Mouse (Mus musculus) Patski (cell line): Measurements from ENCODE around the gene Gm10337. TPM values are rescaled to one million over a fixed set of nuclear protein-coding genes. Genes with fewer than 3 reads are reported as not detected.

Experiments
- ATAC-seq: fragments of 100-300 bp; one replicate; pipeline ENCODE4 v1.8.0; 2021
- CTCF ChIA-PET: fragments of 350-600 bp; sonication (Branson Sonifier 250); formaldehyde crosslinking; loops from one replicate; lab custom pipeline; 2022; ENCODE audit warnings: inconsistent platforms; lab: Charles Lee
- POLR2A ChIA-PET: fragments of 350-600 bp; sonication (Branson Sonifier 250); formaldehyde crosslinking; loops from one replicate; lab custom pipeline; 2022; ENCODE audit warnings: antibody characterized with exemption, inconsistent platforms; lab: Charles Lee
- DNase-seq: peaks from one replicate; pipeline ENCODE4 v3.0.0-alpha.2; 2011; ENCODE audit warnings: low read depth, low spot score
- H3K27me3 ChIP-seq: fragments of 371-371 bp; one replicate; pipeline ENCODE4 v1.5.1; 2021
- CTCF ChIP-seq: fragments of 100-300 bp; IDR thresholded peaks from one replicate; pipeline ENCODE4 v1.5.1; 2021
- in situ Hi-C: fragments of 300-500 bp; cut with MboI; formaldehyde crosslinking; loops from 3 replicates; pipeline ENCODE4 v1.11.1; 2018; ENCODE audit warnings: low pct_unique_long_range_greater_than_20kb, mixed read lengths
- polyA plus RNA-seq: library from polyadenylated mRNA; unstranded; gene quantifications from one replicate; pipeline ENCODE4 v1.2.3, GENCODE M21; 2021

Gm10337 gene
- polyA plus RNA-seq, 1 experiment from 2014 or later: 3.6 TPM

GRCm38 (mm10) chr15:102506464-102506830 lies 2.9 kb downstream of the Gm10337 start:
- POLR2A ChIA-PET: interaction anchor here (0.6 to 0.7 kb wide), 2 partner anchors 40 to 129 kb away, joined by 3 to 8 read pairs; no protein-coding TSS in a partner anchor
- TF ChIP-seq CTCF: no peak

GRCm38 (mm10) chr15:102506864-102507263 lies 3.3 kb downstream of the Gm10337 start:
- in situ Hi-C loops: no loop called here
- H3K27me3 ChIP-seq: no peaks in the 10 kb centered on the region
- ChIA-PET POLR2A (interaction anchor here (0.6 to 2.5 kb wide), 3 partner anchors 10 to 128 kb away, joined by 3 to 8 read pairs (median 6); no protein-coding TSS in a partner anchor), CTCF (interaction anchor here (0.8 to 1.9 kb wide), 2 partner anchors 10 to 18 kb away, joined by 3 to 5 read pairs; partner anchors contain the start of genes Map3k12 and Npff)
- no peak for DNase-seq
- no peak for TF ChIP-seq CTCF
- no peak for ATAC-seq

More at GRCm38 (mm10) chr15:102506464-102506830, 2.9 kb downstream of the Gm10337 start:
- CTCF ChIA-PET: interaction anchor here (1.9 kb wide), 1 partner anchor 19 kb away, joined by 5 read pairs; the partner anchor contains the start of gene Npff
- DNase-seq (no peak), ATAC-seq (no peak)
- no peaks in the 10 kb centered on the region for H3K27me3 ChIP-seq
- in situ Hi-C loops: no loop called here

GRCm38 (mm10) chr15:102507561-102507960 lies 4.0 kb downstream of the Gm10337 start:
- ChIA-PET CTCF (interaction anchor here (0.8 to 1.9 kb wide), 3 partner anchors 9 to 18 kb away, joined by 3 to 5 read pairs (median 3); partner anchors contain the start of genes Map3k12, Npff and Tarbp2), POLR2A (interaction anchor here (1.2 to 2.5 kb wide), 2 partner anchors 11 to 13 kb away, joined by 6 to 8 read pairs; no protein-coding TSS in a partner anchor)
- DNase-seq (no peak), ATAC-seq (no peak)
- in situ Hi-C loops: no loop called here
- no peaks in the 10 kb centered on the region for H3K27me3 ChIP-seq
- TF ChIP-seq CTCF: no peak

GRCm38 (mm10) chr15:102508336-102508735 lies 4.8 kb downstream of the Gm10337 start:
- in situ Hi-C loops: no loop called here
- no peak for TF ChIP-seq CTCF
- no peak for ATAC-seq

GRCm38 (mm10) chr15:102510110-102510509 lies 6.6 kb downstream of the Gm10337 start:
- POLR2A ChIA-PET: interaction anchor here (1.1 to 2.5 kb wide), 3 partner anchors 9 to 10 kb away, joined by 5 to 8 read pairs (median 6); partner anchors contain the start of gene Tarbp2
- TF ChIP-seq CTCF: no peak
- H3K27me3 ChIP-seq: no peaks in the 10 kb centered on the region
- ATAC-seq (peak; percentile 11), DNase-seq (no peak)
- CTCF ChIA-PET: interaction anchor here (1.1 to 1.5 kb wide), 2 partner anchors 14 to 15 kb away, joined by 3 to 6 read pairs; partner anchors contain the start of gene Npff
- in situ Hi-C loops: no loop called here

More at GRCm38 (mm10) chr15:102508336-102508735, 4.8 kb downstream of the Gm10337 start:
- H3K27me3 ChIP-seq: no peaks in the 10 kb centered on the region
- ChIA-PET CTCF (interaction anchor here (1.2 to 1.4 kb wide), 2 partner anchors 10 to 14 kb away, joined by 3 read pairs; partner anchors contain the start of gene Tarbp2), POLR2A (interaction anchor here (0.6 to 2.5 kb wide), 3 partner anchors 9 to 12 kb away, joined by 3 to 8 read pairs (median 6); partner anchors contain the start of gene Tarbp2)
- no peak for DNase-seq

GRCm38 (mm10) chr15:102510590-102511284 lies 7.2 kb downstream of the Gm10337 start:
- in situ Hi-C loops: no loop called here
- ChIA-PET POLR2A (interaction anchor here (1.1 to 2.5 kb wide), 3 partner anchors 8 to 11 kb away, joined by 5 to 8 read pairs (median 6); partner anchors contain the start of gene Tarbp2), CTCF (interaction anchor here (0.9 to 1.5 kb wide), 3 partner anchors 12 to 14 kb away, joined by 3 to 6 read pairs (median 3); partner anchors contain the start of gene Npff)
- ATAC-seq (peak; percentile 78), DNase-seq (peak; percentile 51)
- H3K27me3 ChIP-seq: no peaks in the 10 kb centered on the region
- TF ChIP-seq CTCF: no peak

- DNase-seq: no peak
- H3K27me3 ChIP-seq: no peaks in the 10 kb centered on the region
- TF ChIP-seq CTCF: no peak
- ChIA-PET POLR2A (interaction anchor here (0.5 to 2.5 kb wide), 3 partner anchors 10 to 14 kb away, joined by 3 to 8 read pairs (median 5); no protein-coding TSS in a partner anchor), CTCF (interaction anchor here (0.9 to 1.5 kb wide), 2 partner anchors 13 to 14 kb away, joined by 3 to 6 read pairs; partner anchors contain the start of gene Npff)
- in situ Hi-C loops: no loop called here
- ATAC-seq: no peak
Measured at GRCm38 (mm10) chr15:102511285-102511833, 7.8 kb downstream of the Gm10337 start.

- TF ChIP-seq CTCF: no peak
- POLR2A ChIA-PET: interaction anchor here (0.8 to 2.5 kb wide), 2 partner anchors 10 to 33 kb away, joined by 3 to 8 read pairs; no protein-coding TSS in a partner anchor
Measured at GRCm38 (mm10) chr15:102512010-102512409, 8.5 kb downstream of the Gm10337 start.

GRCm38 (mm10) chr15:102512471-102512870 lies 8.9 kb downstream of the Gm10337 start:
- no peaks in the 10 kb centered on the region for H3K27me3 ChIP-seq
- DNase-seq (no peak), ATAC-seq (no peak)
- in situ Hi-C loops: no loop called here
- POLR2A ChIA-PET: interaction anchor here (0.8 kb wide), 1 partner anchor 32 kb away, joined by 3 read pairs; no protein-coding TSS in a partner anchor
- TF ChIP-seq CTCF: no peak
- CTCF ChIA-PET: interaction anchor here (0.8 to 1.4 kb wide), 2 partner anchors 8 to 12 kb away, joined by 3 read pairs; no protein-coding TSS in a partner anchor

More at GRCm38 (mm10) chr15:102512010-102512409, 8.5 kb downstream of the Gm10337 start:
- CTCF ChIA-PET: no interaction called here
- DNase-seq (no peak), ATAC-seq (no peak)
- in situ Hi-C loops: no loop called here
- no peaks in the 10 kb centered on the region for H3K27me3 ChIP-seq
